Mouse (Mus musculus): ENCODE measurements around the gene Hist1h1a. TPM values are rescaled to one million over a fixed set of nuclear protein-coding genes. Genes with fewer than 3 reads are reported as not detected.

The Hist1h1a gene
- polyA plus RNA-seq, 1 experiment from 2014 or later: 2.5 TPM

- Histone ChIP-seq H3K4me3 (ENCODE audit: low read depth, low read length) (no peak overlapping the region), H3K4me1 (ENCODE audit: control insufficient read depth, low read depth, low read length) (peaks cover 27% of the 10 kb centered on the region), H3K9me3 (replicated peaks; ENCODE audit: control insufficient read depth, low read length) (no peaks in the 10 kb centered on the region), H3K27ac (ENCODE audit: low read length) (peak overlapping the region; percentile 59), H3K27me3 (ENCODE audit: control insufficient read depth, insufficient read depth, low read depth, low read length) (no peaks in the 10 kb centered on the region), H3K4me2 (ENCODE audit: low read depth, low read length) (no peak overlapping the region), H3K36me3 (ENCODE audit: control insufficient read depth, insufficient read depth) (no peaks in the 10 kb centered on the region), H3K9ac (ENCODE audit: low read depth, low read length) (no peak overlapping the region)
- ATAC-seq (ENCODE audit: low read depth): no peak
Observed at GRCm38 (mm10) chr13:23755000-23755399, 8.5 kb upstream of the Hist1h1a start.

DNA sequence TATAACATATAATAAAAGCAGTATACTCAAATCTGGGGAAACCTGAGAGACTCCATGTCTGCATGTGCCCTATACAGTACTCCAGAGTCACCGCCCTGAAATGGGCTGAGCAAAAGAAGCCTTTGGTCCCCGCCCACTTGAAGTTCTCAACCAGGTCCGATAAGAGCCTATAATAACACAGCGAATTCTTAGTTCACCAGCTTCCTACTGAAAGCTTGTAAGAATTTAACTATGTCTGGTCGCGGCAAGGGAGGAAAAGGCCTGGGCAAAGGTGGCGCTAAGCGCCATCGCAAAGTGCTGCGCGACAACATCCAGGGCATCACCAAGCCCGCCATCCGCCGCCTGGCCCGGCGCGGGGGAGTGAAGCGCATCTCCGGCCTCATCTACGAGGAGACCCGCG is 6.7 kb upstream of the Hist1h1a start, which contains the start of gene Hist1h4b:
TSS of gene Hist1h4b (plus strand) at position 224 of the 400 bp plus-strand sequence.
- peak within 1 kb of the TSS; percentile 60 for H3K4me3 ChIP-seq (ENCODE audit: low read depth, low read length)
- 1% methylated on average over 12 of the region's 22 CpGs for WGBS (ENCODE audit: insufficient replicate concordance)
- ATAC-seq (ENCODE audit: low read depth): peak; percentile 64
- peak within 1 kb of the TSS; percentile 64 for H3K9ac ChIP-seq (ENCODE audit: low read depth, low read length)
- no peaks in the 10 kb centered on the region for H3K36me3 ChIP-seq (ENCODE audit: control insufficient read depth, insufficient read depth)
- no peaks in the 10 kb centered on the region for H3K9me3 ChIP-seq (replicated peaks; ENCODE audit: control insufficient read depth, low read length)
- H3K27me3 ChIP-seq (ENCODE audit: control insufficient read depth, insufficient read depth, low read depth, low read length): no peaks in the 10 kb centered on the region
- H3K4me1 ChIP-seq (ENCODE audit: control insufficient read depth, low read depth, low read length): peaks cover 31% of the 10 kb centered on the region
- H3K27ac ChIP-seq (ENCODE audit: low read length): peak within 1 kb of the TSS; percentile 93
- H3K4me2 ChIP-seq (ENCODE audit: low read depth, low read length): peak within 1 kb of the TSS; percentile 87

- no peaks in the 10 kb centered on the region for H3K36me3 ChIP-seq (ENCODE audit: control insufficient read depth, insufficient read depth)
- no peaks in the 10 kb centered on the region for H3K27me3 ChIP-seq (ENCODE audit: control insufficient read depth, insufficient read depth, low read depth, low read length)
- under 1% methylated on average over 14 of the region's 23 CpGs for WGBS (ENCODE audit: insufficient replicate concordance)
- no peaks in the 10 kb centered on the region for H3K9me3 ChIP-seq (replicated peaks; ENCODE audit: control insufficient read depth, low read length)
- H3K4me3 ChIP-seq (ENCODE audit: low read depth, low read length): peak overlapping the region; percentile 60
- H3K4me1 ChIP-seq (ENCODE audit: control insufficient read depth, low read depth, low read length): peaks cover 31% of the 10 kb centered on the region
- peak overlapping the region; percentile 93 for H3K27ac ChIP-seq (ENCODE audit: low read length)
- H3K9ac ChIP-seq (ENCODE audit: low read depth, low read length): peak overlapping the region; percentile 64
- peak; percentile 7 for ATAC-seq (ENCODE audit: low read depth)
- peak overlapping the region; percentile 87 for H3K4me2 ChIP-seq (ENCODE audit: low read depth, low read length)
Observed at GRCm38 (mm10) chr13:23757211-23757773, 6.2 kb upstream of the Hist1h1a start.

GRCm38 (mm10) chr13:23757921-23758320 is 5.5 kb upstream of the Hist1h1a start:
- peaks cover 34% of the 10 kb centered on the region for H3K4me1 ChIP-seq (ENCODE audit: control insufficient read depth, low read depth, low read length)
- ATAC-seq (ENCODE audit: low read depth): no peak
- H3K9ac ChIP-seq (ENCODE audit: low read depth, low read length): peak overlapping the region; percentile 40
- H3K27ac ChIP-seq (ENCODE audit: low read length): peak overlapping the region; percentile 92
- peak overlapping the region; percentile 87 for H3K4me2 ChIP-seq (ENCODE audit: low read depth, low read length)
- 31% methylated on average over 3 of the region's 3 CpGs for WGBS (ENCODE audit: insufficient replicate concordance)
- H3K9me3 ChIP-seq (replicated peaks; ENCODE audit: control insufficient read depth, low read length): no peaks in the 10 kb centered on the region
- H3K27me3 ChIP-seq (ENCODE audit: control insufficient read depth, insufficient read depth, low read depth, low read length): no peaks in the 10 kb centered on the region
- peak overlapping the region; percentile 38 for H3K4me3 ChIP-seq (ENCODE audit: low read depth, low read length)
- H3K36me3 ChIP-seq (ENCODE audit: control insufficient read depth, insufficient read depth): no peaks in the 10 kb centered on the region

DNA sequence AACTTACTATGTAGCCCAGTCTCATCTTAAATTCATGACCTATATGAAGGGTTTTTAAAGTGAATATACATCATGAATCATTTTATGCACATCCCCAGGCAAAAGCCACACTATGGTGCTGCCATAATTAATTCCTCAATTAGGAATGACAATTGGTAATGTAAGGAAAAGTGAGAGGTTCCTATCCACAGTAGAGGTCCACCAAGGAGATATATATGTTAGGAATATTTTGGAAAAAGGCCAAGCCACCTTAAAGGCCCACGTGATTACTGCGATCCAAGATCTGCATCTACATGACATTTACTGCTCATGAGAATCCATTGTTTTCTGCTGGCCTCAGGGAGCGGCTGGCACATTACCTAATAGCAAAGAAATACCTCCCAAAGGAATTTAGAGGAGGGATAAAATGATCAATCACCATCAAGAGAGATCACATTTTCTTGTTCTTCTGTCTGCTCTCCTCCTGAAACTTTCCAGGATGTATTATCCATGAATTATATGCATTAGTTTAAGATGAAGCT is 4.2 kb upstream of the Hist1h1a start:
- H3K27ac ChIP-seq (ENCODE audit: low read length): peak overlapping the region; percentile 92
- 84% methylated on average over 3 of the region's 3 CpGs for WGBS (ENCODE audit: insufficient replicate concordance)
- H3K9ac ChIP-seq (ENCODE audit: low read depth, low read length): peak overlapping the region; percentile 26; the same call in 1 of the 2 replicates
- no peak for ATAC-seq (ENCODE audit: low read depth)
- no peaks in the 10 kb centered on the region for H3K9me3 ChIP-seq (replicated peaks; ENCODE audit: control insufficient read depth, low read length)
- peaks cover 38% of the 10 kb centered on the region for H3K4me1 ChIP-seq (ENCODE audit: control insufficient read depth, low read depth, low read length)
- H3K4me2 ChIP-seq (ENCODE audit: low read depth, low read length): peak overlapping the region; percentile 86
- H3K36me3 ChIP-seq (ENCODE audit: control insufficient read depth, insufficient read depth): no peaks in the 10 kb centered on the region
- no peak overlapping the region for H3K4me3 ChIP-seq (ENCODE audit: low read depth, low read length)
- no peaks in the 10 kb centered on the region for H3K27me3 ChIP-seq (ENCODE audit: control insufficient read depth, insufficient read depth, low read depth, low read length)

GRCm38 (mm10) chr13:23759916-23760239 is 3.6 kb upstream of the Hist1h1a start:
- peaks cover 44% of the 10 kb centered on the region for H3K4me1 ChIP-seq (ENCODE audit: control insufficient read depth, low read depth, low read length)

DNA sequence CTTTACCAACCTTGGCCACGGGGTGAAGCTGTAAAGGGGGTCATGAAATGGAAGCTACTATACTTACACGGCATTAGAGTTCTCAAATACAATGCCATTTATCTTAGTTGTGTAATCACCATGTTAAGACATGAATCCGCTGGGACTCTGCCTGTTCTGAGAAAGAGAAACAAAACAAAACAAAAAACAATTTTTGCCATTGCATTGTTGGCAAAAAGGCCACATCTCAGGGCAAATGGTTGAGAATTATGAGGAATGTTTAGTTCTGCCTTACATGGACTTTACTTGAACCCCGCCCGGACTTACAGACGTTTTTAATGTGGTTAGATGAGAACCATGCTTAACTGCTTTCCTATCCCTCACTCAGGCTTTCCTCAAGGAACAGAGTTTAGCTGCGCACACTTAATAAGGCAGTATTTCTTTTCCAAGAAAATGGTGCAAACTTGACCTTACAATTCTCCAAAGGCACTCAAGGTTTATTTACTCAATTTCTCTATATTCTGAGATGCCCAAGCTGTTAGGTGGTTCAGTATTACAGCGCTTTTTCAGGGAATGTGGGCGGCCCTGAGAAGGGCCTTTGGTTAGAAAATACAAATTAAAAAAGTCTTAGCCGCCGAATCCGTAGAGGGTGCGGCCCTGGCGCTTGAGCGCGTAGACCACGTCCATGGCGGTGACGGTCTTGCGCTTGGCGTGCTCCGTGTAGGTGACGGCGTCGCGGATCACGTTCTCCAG is 3.1 kb upstream of the Hist1h1a start:
- Histone ChIP-seq H3K4me1 (ENCODE audit: control insufficient read depth, low read depth, low read length) (peaks cover 46% of the 10 kb centered on the region), H3K27ac (ENCODE audit: low read length) (peak overlapping the region; percentile 96), H3K36me3 (ENCODE audit: control insufficient read depth, insufficient read depth) (no peaks in the 10 kb centered on the region), H3K4me2 (ENCODE audit: low read depth, low read length) (peak overlapping the region; percentile 86), H3K9ac (ENCODE audit: low read depth, low read length) (peak overlapping the region; percentile 78), H3K9me3 (replicated peaks; ENCODE audit: control insufficient read depth, low read length) (no peaks in the 10 kb centered on the region), H3K27me3 (ENCODE audit: control insufficient read depth, insufficient read depth, low read depth, low read length) (no peaks in the 10 kb centered on the region), H3K4me3 (ENCODE audit: low read depth, low read length) (peak overlapping the region; percentile 67)
- ATAC-seq (ENCODE audit: low read depth): no peak
- WGBS (ENCODE audit: insufficient replicate concordance): under 1% methylated on average over 19 of the region's 27 CpGs

More at GRCm38 (mm10) chr13:23759916-23760239, 3.6 kb upstream of the Hist1h1a start:
- no peak for ATAC-seq (ENCODE audit: low read depth)
- Histone ChIP-seq H3K9ac (ENCODE audit: low read depth, low read length) (peak overlapping the region; percentile 78), H3K4me3 (ENCODE audit: low read depth, low read length) (peak overlapping the region; percentile 67), H3K4me2 (ENCODE audit: low read depth, low read length) (peak overlapping the region; percentile 86), H3K9me3 (replicated peaks; ENCODE audit: control insufficient read depth, low read length) (no peaks in the 10 kb centered on the region), H3K27me3 (ENCODE audit: control insufficient read depth, insufficient read depth, low read depth, low read length) (no peaks in the 10 kb centered on the region), H3K27ac (ENCODE audit: low read length) (peak overlapping the region; percentile 96), H3K36me3 (ENCODE audit: control insufficient read depth, insufficient read depth) (no peaks in the 10 kb centered on the region)
- 52% methylated on average over 1 of the region's 1 CpGs for WGBS (ENCODE audit: insufficient replicate concordance)

GRCm38 (mm10) chr13:23760972-23761864 is 2.2 kb upstream of the Hist1h1a start, which contains the start of gene Hist1h4a:
Gene Hist1h4a (minus strand): TSS chr13:23761230.
- H3K4me1 ChIP-seq (ENCODE audit: control insufficient read depth, low read depth, low read length): peaks cover 43% of the 10 kb centered on the region

More at GRCm38 (mm10) chr13:23760972-23761864, 2.2 kb upstream of the Hist1h1a start, which contains the start of gene Hist1h4a:
- Histone ChIP-seq H3K27ac (ENCODE audit: low read length) (peak within 1 kb of the TSS; percentile 96), H3K4me2 (ENCODE audit: low read depth, low read length) (peak within 1 kb of the TSS; percentile 86), H3K27me3 (ENCODE audit: control insufficient read depth, insufficient read depth, low read depth, low read length) (no peaks in the 10 kb centered on the region), H3K4me3 (ENCODE audit: low read depth, low read length) (peak within 1 kb of the TSS; percentile 67), H3K9ac (ENCODE audit: low read depth, low read length) (peak within 1 kb of the TSS; percentile 78), H3K9me3 (replicated peaks; ENCODE audit: control insufficient read depth, low read length) (no peaks in the 10 kb centered on the region), H3K36me3 (ENCODE audit: control insufficient read depth, insufficient read depth) (no peaks in the 10 kb centered on the region)
- ATAC-seq (ENCODE audit: low read depth): peak; percentile 57
- under 1% methylated on average over 61 of the region's 72 CpGs for WGBS (ENCODE audit: insufficient replicate concordance)

Data from liver, embryonic 16.5 days (tissue).